8 mouse cellular contexts compared by ENCODE assay signal in the genomic region with DNA sequence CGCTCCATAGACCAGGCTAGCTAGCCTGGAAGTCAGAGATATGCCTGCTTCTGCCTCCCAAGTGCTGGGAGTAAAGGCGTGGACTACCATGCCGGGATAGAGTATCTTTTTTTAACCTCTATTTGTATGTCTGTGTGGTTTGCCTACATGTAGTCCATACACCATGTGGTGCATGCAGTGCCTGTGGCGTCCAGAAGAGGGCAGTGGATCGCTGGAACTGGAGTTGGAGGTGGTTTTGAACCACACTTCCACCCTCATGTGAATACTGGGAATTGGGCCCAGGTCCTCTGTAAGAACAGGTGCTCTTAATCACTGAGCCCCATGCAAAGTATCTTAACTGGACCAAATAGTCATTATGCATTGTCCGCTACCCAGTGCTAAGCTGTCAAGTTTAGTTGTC.
A peak's percentile ranks its signal among the peaks of the same experiment; 100 is the strongest.
DNase-seq lines count a peak whose midpoint lies in the region; ATAC-seq and TF ChIP-seq lines count a peak whose summit lies in the region.
"Had no signal": no experiment of that assay in that cellular context is flagged by ENCODE, and none has a peak within 500 bp of the region (broad histone marks: within the 10 kb centered on the region; RNA-seq: fewer than 3 reads in every experiment).

No protein-coding gene starts in this region.

- ATAC-seq in kidney, embryonic 15.5 days (replicated peaks; ENCODE audit: low FRiP score), result no peak
- ATAC-seq in forebrain, embryonic 12.5 days (ENCODE audit: low FRiP score), result no peak

- peak; percentile 56; the same call in 1 of the 2 replicates for TF ChIP-seq CTCF in small intestine, adult 2 months (IDR thresholded peaks at IDR 0.05; ENCODE audit: extremely low read depth, insufficient read length, insufficient replicate concordance, low read depth, low read length)

- no peak overlapping the region for H3K27ac ChIP-seq in kidney, embryonic 15.5 days
- no peak overlapping the region for H3K27ac ChIP-seq in ES-E14 (ENCODE audit: insufficient read depth, low read depth, low read length, poor library complexity, severe bottlenecking)
- H3K27ac ChIP-seq in small intestine, adult 2 months (ENCODE audit: insufficient read depth, low read depth, low read length), result no peak overlapping the region
- no peak overlapping the region for H3K27ac ChIP-seq in forebrain, embryonic 12.5 days
- H3K27ac ChIP-seq: liver, embryonic 15.5 days had no signal

- H3K4me1 ChIP-seq in kidney, embryonic 15.5 days, result peaks cover 9% of the 10 kb centered on the region; the same call in 1 of the 2 replicates
- peaks cover 0 to 6% of the 10 kb centered on the region in 2 experiments; a peak in 1 of 4 replicates for H3K4me1 ChIP-seq in ES-E14 (ENCODE audit: control insufficient read depth in 2 of 2, insufficient read depth in 2 of 2, low read length in 2 of 2, poor library complexity in 1 of 2)
- H3K4me1 ChIP-seq in small intestine, adult 2 months (ENCODE audit: control insufficient read depth, insufficient read depth, insufficient read length, low read length), result no peaks in the 10 kb centered on the region
- peaks cover 21% of the 10 kb centered on the region for H3K4me1 ChIP-seq in forebrain, embryonic 12.5 days
- H3K4me1 ChIP-seq: liver, embryonic 15.5 days had no signal

- no peak for TF ChIP-seq POLR2A in small intestine, adult 2 months (IDR thresholded peaks at IDR 0.05; ENCODE audit: low read depth, low read length)

- no peak overlapping the region for H3K4me2 ChIP-seq in kidney, embryonic 15.5 days
- H3K4me2 ChIP-seq in forebrain, embryonic 12.5 days, result no peak overlapping the region
- H3K4me2 ChIP-seq: liver, embryonic 15.5 days had no signal

- no peaks in the 10 kb centered on the region for H3K9me3 ChIP-seq in kidney, embryonic 15.5 days (replicated peaks)
- H3K9me3 ChIP-seq in ES-E14 (ENCODE audit: control insufficient read depth, insufficient read depth, low read depth, low read length), result no peaks in the 10 kb centered on the region
- H3K9me3 ChIP-seq in forebrain, embryonic 12.5 days, result no peaks in the 10 kb centered on the region
- H3K9me3 ChIP-seq: liver, embryonic 15.5 days had no signal

- 64% methylated on average over 6 of the region's 6 CpGs for WGBS in kidney, embryonic 15.5 days
- 68% methylated on average over 6 of the region's 6 CpGs for WGBS in small intestine, adult 2 months
- WGBS in forebrain, embryonic 12.5 days, result 66% methylated on average over 6 of the region's 6 CpGs

- in situ Hi-C loops in ES-E14 (cut with MboI; ENCODE audit: low sequenced_read_pairs in 2 of 2, unreplicated experiment in 2 of 2), result loop anchor here in 1 of 2 experiments (25.0 kb wide), 1 partner anchor 453 kb away; no protein-coding TSS in a partner anchor

- peak; percentile 29 for DNase-seq in kidney, adult 9 months
- DNase-seq in ES-E14 (ENCODE audit: low read depth, low spot score), result peak; percentile 24
- DNase-seq in c-Kit-positive CD71-positive TER-119-positive erythroid progenitor cells, embryonic 14.5 days (ENCODE audit: low spot score), result peak; percentile 15
- no peak for DNase-seq in frontal cortex, postnatal 36 days (ENCODE audit: low spot score in 2 of 2)

- no peaks in the 10 kb centered on the region for H3K36me3 ChIP-seq in kidney, embryonic 15.5 days
- H3K36me3 ChIP-seq in ES-E14 (ENCODE audit: control insufficient read depth, insufficient read depth, low read length, poor library complexity, severe bottlenecking), result no peaks in the 10 kb centered on the region
- H3K36me3 ChIP-seq in small intestine, adult 2 months (ENCODE audit: control insufficient read depth, insufficient read depth, low read length), result no peaks in the 10 kb centered on the region
- H3K36me3 ChIP-seq in forebrain, embryonic 12.5 days (replicated peaks), result no peaks in the 10 kb centered on the region
- H3K36me3 ChIP-seq: liver, embryonic 15.5 days had no signal

- H3K9ac ChIP-seq in kidney, embryonic 15.5 days, result no peak overlapping the region
- H3K9ac ChIP-seq in ES-E14 (ENCODE audit: insufficient read depth, low read depth, low read length, poor library complexity, severe bottlenecking), result no peak overlapping the region
- no peak overlapping the region for H3K9ac ChIP-seq in forebrain, embryonic 12.5 days
- H3K9ac ChIP-seq: liver, embryonic 15.5 days had no signal

- H3K4me3 ChIP-seq in kidney, embryonic 15.5 days (replicated peaks), result no peak overlapping the region
- no peak overlapping the region for H3K4me3 ChIP-seq in ES-E14 (ENCODE audit: insufficient read depth in 1 of 2, low read depth in 1 of 2, low read length in 2 of 2, poor library complexity in 1 of 2, severe bottlenecking in 1 of 2)
- H3K4me3 ChIP-seq in small intestine, adult 2 months (ENCODE audit: low read depth, low read length), result no peak overlapping the region
- H3K4me3 ChIP-seq in forebrain, embryonic 12.5 days (replicated peaks), result no peak overlapping the region
- H3K4me3 ChIP-seq: liver, embryonic 15.5 days had no signal

- peaks cover 54% of the 10 kb centered on the region for H3K27me3 ChIP-seq in kidney, embryonic 15.5 days
- no peaks in the 10 kb centered on the region for H3K27me3 ChIP-seq in small intestine, adult 2 months (ENCODE audit: control insufficient read depth, insufficient read depth, low read length)
- peaks cover 6% of the 10 kb centered on the region for H3K27me3 ChIP-seq in forebrain, embryonic 12.5 days

TF ChIP-seq in ES-E14, 5 proteins besides CTCF, POLR2A, EP300 and RAD21:
- TF ChIP-seq ZNF384 (IDR thresholded peaks at IDR 0.05; ENCODE audit: low read depth, low read length) (no peak), MAFK (IDR thresholded peaks at IDR 0.05; ENCODE audit: insufficient read depth, low read depth, low read length) (no peak), ZC3H11A (IDR thresholded peaks at IDR 0.05; ENCODE audit: borderline replicate concordance, low read depth, low read length) (peak; percentile 42; the same call in 1 of the 2 replicates), CHD2 (IDR thresholded peaks at IDR 0.05; ENCODE audit: low read depth, low read length) (no peak), HCFC1 (IDR thresholded peaks at IDR 0.05; ENCODE audit: borderline replicate concordance, insufficient read depth, low read length) (no peak)

Comparison
In these comparisons a context has a peak if more than half of its experiments do, and no peak if none do; other contexts are left out.
1. DNase-seq: peak in kidney, adult 9 months (single experiment), ES-E14 (single experiment) and c-Kit-positive CD71-positive TER-119-positive erythroid progenitor cells, embryonic 14.5 days (single experiment); none in frontal cortex, postnatal 36 days (0 of 2).